Mouse (Mus musculus): Measurements from ENCODE around the gene Spg7.

The Spg7 gene

DNA sequence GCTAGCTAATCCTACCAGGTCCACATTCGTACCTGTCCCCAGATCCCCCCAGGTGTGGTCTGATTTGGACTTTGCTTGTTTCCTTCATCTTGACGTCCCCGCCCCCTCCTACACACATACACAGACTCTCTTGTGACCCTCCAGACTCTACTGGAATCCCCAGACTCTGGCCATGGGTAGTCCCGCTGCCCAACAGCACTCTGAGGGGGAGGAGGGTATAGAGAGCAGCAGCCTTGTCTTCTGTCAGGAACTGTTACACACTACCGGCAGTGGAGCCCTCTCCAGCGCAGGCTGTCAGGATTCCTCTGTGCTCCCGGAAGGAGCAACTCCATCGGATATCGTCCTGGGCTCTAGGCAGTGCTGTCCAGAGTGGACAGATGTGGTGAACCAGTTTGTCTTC lies 68.3 kb downstream of the Spg7 start:
- no peak for DNase-seq (ENCODE audit: low spot score)

DNA sequence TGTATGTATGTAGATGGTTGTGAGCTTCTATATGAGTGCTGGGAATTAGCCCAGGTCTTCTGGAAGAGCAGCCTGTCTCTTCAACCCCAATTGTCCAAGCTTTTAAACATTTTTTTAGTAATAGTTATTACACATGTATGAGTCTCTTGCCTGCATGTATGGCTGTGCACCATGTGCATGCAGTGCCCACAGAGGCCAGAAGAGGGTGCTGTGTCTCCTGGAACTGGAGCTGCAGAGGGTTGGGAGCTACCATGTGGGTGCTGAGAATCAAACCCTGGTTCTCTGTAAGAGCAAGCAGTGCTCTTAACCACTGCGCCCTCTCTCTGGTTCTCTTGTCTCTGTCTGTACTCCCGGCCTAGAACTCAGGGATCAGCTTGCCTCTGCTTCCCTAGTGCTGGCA lies 70.2 kb downstream of the Spg7 start:
- no peak for DNase-seq (ENCODE audit: low spot score)

DNA sequence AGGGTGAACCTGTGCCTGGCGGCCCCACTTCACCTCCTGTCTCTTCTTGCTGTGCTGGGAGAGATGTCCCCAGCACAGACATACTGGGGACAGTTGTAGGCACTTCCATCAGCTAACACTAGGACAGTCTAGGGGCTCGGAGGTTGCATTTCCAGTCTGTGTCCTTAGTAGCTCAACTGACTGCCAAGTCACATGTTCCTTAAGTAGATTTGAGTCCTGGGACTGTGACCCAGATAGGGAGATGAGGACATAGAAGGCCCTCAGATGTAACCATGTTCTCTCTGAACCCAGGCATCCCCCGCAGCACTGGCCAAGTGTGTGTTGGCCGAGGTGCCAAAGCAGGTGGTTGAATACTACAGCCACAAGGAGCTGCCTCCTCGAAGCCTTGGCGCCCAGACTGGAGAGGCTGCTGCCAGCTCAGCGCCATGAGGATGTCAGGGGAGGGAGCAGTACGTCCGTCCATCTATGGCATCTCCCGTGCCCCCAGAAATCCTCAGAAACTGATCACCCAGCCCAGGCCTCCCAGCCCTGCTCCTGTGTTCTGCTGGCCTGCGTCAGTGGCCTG lies 71.5 kb downstream of the Spg7 start:
- DNase-seq (ENCODE audit: low spot score): no peak

DNA sequence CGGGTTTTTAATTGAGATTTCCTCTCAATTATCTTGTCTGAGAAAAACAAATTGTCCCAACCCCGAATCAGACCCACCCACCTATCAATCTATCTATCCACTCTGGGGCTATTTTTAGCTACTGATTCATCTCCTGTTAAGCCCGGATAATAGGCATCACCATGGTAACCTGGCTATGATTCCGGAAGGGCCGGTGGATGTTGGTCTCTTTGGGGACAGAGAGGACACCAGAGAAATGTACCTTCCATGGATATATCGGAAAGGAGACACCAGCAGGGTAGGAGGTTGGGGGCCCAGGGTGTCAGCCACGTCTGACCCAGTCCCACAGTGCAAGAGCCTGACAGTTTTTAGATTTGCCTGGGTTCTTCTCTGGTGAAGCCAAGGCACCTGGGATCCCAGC lies 72.7 kb downstream of the Spg7 start:
- DNase-seq (ENCODE audit: low spot score): no peak

DNA sequence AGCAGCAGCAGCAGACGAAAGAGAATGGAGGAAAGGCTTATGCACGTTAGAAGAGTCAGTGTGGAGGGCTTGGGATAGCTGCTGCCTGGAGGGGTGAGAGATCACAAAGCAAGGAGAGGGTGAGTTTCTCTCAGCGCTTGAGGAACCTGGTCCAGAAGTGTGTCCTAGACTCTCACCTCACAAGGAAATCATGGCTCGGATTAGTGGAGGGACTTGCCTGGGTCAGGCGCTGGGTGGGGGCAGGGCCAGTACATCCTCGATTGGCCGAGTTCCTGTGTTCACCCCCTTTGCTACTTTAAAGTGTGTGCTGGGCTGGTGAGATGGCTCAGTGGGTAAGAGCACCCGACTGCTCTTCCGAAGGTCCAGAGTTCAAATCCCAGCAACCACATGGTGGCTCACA lies 73.1 kb downstream of the Spg7 start:
- DNase-seq (ENCODE audit: low spot score): no peak

DNA sequence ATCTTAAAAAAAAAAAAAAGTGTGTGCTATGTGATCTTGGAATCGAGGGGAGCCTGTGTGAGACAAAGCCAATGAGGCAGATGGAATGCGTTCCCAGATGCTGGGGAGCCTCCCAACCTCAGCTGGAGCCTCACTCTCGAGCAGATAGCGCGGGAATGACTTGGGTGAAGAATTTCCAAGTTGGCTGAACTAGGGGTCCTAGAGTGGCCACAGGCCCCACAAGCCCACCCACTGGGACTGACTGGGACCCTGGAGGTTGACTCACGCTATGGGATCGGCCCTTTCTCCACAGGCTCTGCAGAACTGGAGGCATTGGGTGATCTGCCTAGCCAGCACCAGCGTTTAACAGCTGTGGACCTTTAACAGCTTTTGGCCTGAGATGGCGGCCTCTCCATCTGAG lies 73.5 kb downstream of the Spg7 start:
- no peak for DNase-seq (ENCODE audit: low spot score)

DNA sequence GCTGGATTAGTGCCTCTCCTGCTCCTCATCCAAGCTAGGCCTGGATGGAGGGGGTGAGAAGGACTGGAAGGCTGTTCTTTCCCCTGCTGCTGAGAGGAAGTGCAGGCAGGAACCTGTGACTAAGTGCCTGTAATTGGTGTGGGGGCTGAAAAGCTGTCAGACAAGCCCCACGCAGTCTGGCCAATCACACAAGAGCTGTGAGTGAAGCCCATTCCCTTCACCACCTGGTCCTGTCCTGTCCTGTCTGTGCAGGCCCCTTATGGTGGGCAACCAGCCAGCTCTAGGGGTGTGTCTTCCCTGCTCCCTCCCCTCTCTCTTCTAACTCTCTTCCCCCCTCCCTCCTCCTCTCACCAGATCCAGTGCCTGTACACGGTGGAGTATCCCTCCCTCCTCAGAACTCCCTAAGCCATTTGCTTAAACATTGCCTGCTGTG lies 74.9 kb downstream of the Spg7 start:
- no peak for DNase-seq (ENCODE audit: low spot score)

DNA sequence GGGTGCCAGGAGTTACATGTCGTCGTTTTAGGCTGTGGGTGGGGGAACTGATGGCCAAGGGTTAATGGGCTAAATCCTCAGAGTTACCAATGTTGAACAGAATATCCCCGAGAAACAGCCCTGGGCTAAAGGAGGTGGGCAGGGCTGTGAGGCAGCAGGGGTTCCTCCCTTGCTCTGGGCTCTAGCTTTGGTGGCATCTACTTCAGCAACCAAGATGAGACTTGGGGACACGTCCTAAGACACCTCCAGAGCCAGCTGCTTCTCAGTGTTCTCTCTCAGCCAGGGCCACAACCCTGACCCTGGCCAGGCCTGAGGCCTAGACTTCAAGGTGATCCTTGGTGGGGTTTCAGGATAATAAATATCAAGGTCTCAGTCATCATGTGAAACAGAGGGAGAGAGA lies 76.0 kb downstream of the Spg7 start:
- DNase-seq (ENCODE audit: low spot score): no peak

DNA sequence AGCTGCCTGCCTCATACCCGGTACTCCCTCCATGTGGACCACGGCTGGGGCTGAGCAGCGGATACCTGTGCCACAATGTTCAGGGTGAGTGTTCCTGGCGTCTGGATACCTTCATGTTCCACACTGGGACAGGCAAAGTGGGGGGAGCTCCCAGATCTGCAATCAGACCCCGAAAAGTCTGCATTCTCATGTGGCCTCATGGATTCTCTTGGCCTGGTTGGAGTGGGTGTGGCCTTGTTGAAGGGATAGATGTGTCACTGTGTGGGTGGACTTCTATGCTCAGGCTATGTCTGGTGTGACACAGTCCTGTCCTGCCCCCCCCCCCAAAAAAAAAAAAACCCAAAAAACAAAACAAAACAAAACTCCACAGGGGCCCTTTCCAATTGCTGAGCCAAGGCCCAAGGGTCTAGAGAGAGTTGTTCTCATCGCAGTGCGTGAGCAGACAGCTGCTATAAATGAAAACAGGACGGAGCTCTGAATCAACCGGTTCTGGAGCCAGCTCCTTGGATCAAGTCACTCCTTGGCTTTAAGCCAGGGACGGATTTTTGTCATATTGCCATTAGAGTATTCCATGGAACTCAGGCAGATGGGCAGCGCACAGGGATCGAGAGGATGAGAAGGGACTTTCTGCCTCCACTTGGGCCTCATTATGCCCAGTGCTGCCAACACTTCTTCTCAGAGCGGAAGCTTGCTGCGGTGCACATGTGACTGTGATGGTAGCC lies 79.2 kb downstream of the Spg7 start:
- peak; percentile 86 for DNase-seq (ENCODE audit: low spot score)

DNA sequence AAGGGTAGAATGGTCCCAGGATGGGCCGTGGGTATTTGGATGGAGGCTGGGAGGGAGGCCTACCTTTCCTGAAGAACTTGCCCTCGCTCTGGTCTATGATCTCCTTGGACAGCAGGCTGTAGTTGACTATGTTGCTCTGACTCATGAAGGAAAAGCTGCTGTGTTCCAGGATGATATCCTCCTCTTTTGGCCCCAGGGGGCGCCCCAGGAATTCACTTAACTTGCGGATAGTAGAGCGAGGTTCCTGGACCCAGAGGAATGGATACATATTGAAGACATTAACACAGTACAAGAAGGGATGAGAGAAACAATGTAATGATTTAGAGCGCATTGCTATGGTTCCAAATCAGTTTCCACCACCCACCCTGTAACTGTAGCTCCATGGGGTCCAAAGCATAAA lies 82.5 kb downstream of the Spg7 start:
- DNase-seq (ENCODE audit: low spot score): peak; percentile 55

DNA sequence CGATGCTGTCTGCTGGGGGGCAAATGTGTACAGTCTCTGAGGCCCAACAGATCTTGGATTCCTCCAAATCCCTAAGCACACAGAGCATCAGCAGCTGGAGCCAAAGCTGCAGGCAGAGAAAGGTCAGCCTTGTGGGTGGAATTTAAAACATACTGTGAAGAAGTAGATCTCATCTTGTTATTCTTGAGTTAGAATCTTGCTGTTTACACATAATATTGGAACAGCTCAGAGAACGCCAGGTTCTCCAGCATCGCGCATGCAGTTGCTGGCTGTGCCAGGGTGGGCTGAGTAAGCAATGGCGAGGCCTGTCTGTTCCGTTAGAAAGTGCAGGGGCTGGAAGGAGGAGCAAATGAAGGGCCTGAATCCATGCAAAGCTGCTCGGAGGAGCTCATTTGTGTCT lies 83.6 kb downstream of the Spg7 start:
- no peak for DNase-seq (ENCODE audit: low spot score)
